Mouse (Mus musculus): ENCODE results near the gene Ddx54.

- TF ChIP-seq CTCF (IDR thresholded peaks at IDR 0.05; ENCODE audit: low read depth) = no peak
- no peak for TF ChIP-seq EP300 (optimal IDR thresholded peaks at IDR 0.05)
These were observed 13.9 kb downstream of the Ddx54 start for GRCm38 (mm10) chr5:120626399-120626798.
